Mouse (Mus musculus) neutrophil, adult 83 days (primary cell): Measurements from ENCODE around the gene Arhgap28. TPM values are rescaled to one million over a fixed set of nuclear protein-coding genes. Genes with fewer than 3 reads are reported as not detected.

Experiments
- total RNA-seq, 2 experiments: library from RNA; stranded (reverse); gene quantifications; one replicate each; pipeline ENCODE4 v1.2.4; 2023

The Arhgap28 gene
- under 1 TPM in 1 of 2 experiments, not detected in 1; 0.20 TPM for total RNA-seq

DNA sequence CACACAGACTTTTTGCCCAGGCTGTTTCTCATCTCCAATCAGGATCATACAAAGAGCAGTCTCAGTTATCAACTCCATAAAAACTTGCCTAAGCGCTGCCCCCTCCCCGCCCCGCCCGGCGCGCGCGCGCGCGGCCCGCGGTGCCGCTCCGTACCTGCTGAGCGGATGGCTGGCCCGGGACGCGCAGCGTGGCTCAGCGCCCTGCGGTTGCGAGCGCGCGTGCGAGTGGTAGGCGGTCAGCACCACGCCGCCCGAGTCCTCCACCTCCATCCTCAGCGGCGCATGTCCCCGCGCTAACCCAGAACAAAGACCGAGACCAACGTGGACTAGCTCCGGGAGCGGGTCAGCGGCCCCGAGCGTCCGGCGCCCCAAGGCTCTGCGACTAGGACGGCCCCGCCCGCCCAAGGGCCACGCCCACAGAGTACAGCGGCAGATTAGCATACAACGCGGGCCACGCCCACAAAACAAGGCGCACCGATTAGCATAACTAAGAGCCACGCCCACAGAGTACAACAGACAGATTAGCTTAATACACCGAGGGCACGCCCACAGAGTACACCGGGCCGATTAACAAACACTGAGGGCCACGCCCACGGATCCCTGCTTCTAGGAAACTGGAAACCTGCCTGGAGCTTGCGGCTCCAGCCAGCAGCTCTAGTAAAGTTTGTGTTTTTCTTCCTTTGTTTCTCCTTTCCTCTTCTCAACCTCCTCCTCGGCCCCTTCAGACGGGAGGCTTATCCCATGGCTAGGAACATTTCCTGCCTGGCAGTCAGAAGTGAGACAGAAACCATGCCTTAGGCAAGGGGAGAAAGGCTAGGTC lies at the start of gene Arhgap28:
Gene Arhgap28, minus strand, starts transcription at position 380 of the 820 bp plus-strand sequence.

